Mouse (Mus musculus): ENCODE measurements around the gene Prlhr.

Gene Prlhr

DNA sequence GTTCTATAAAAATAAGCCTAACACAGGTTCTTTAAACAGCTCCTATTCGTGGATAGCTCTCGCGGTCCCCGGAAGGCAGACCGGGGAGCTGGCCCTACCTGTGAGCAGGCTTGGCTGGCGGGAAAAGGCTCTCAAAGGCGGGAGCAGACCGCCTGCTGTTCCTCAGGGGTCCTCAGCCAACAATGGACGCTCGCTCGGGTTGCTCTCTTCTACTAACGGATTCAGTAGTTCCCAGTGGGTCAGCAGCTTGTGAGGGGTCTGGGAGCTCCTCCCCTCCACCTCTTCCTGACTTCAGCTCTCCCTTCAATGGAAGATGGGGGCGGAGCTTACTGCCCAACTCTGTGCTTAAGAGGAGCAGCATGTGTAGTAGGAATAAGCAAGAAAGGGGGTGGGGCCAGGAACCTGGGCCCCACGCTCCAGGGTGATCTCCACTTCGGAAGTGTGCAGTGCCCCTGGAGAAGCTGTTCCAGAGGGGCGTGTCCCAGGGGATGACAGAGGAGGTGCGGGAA lies at the start of gene Prlhr:
Prlhr (minus strand) TSS at position 51 of the 509 bp plus-strand sequence.
- no peak for DNase-seq (ENCODE audit: low spot score)

DNA sequence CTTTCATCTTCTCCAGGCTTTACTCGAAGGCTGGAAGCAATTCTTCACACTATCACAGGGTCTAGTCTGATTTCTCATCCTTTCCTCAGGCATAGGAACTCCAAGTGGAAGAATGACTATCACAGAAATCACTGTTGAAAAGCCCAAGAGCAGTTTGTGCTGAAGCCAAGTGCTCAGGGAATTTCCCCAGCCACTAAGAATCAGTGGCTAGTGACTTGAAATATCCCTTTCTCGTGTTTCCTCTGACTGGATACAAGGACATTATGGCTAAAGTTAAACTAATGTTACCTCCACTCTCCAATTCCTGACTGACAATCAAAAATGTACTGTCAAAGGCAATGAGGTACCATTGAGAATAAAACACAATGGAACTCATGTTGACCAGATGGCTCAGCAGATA lies 47.0 kb upstream of the Prlhr start:
- DNase-seq (ENCODE audit: low spot score): no peak

DNA sequence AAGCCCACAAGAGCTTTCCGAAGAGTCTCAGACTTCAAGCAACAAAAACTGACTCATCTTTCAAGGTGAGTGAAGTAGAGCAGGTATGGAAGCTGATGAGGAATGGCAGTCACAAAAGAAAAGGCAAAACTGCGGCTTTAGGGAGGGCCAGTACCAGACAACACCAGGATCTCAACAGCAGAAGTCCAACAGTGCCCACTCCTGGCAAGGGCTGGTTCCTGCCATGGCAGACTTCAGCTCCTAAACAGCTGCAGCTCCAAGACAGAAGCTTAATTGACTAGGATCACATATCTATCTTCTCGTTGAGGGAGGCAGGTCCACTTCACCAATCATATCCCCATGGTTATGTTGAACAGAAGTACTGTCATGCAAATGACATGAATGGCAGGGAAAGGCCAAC lies 45.3 kb upstream of the Prlhr start:
- no peak for DNase-seq (ENCODE audit: low spot score)

DNA sequence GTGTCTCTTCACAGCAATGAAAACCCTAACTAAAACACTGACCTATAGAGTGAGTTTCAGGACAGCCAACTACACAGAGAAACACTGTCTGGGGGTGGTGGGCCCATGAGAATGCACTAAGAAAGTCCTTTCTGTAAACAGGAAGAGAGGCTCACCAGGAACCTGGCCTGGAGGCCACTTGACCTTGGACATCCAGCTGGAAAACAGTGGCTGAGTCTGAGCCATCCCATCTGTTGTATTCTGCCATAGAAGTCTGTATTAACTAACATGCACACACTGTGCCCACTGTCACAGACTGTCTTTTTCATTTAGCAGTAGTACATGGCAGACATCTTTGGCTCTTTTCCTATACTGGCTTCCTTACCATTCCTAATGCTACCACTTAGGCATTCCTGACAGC lies 32.1 kb upstream of the Prlhr start:
- DNase-seq (ENCODE audit: low spot score): no peak

DNA sequence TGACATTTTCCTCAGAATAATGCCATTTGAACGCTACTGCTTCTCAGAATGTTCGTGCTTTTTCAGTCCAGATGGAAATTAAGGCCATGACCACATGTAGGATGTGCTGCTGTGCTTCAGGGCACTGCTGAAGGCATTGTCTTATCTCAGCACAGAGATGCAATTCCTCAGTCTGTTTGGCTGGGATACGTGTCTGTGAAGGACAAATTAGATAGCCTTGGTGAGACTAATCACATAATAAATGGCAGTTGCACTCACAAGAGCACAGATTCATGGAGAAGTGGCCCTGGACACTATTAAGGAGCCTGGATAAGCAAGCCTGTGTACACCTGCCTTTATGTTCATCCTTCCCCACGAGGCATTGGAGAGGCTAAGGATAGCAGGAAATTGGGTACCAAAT lies 29.1 kb upstream of the Prlhr start:
- no peak for DNase-seq (ENCODE audit: low spot score)

DNA sequence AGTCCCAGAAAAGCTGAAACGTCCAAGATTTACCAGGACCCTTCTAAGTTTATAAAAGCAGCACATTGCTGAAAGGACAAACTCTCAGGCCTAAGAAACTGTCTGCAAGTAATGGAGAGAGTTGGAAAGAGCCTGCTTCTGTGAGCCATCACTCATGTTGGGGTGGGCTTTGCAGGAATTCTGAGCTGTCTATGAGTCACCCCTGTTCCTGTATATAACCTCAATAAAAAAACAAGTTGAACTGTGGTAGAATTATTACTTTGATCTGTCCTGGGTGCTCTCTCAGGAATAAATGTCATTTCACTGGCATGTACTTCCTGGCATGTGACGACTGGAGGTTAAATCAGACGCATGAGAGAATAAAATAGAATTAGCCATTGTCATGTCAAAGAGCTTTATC lies 27.7 kb upstream of the Prlhr start:
- no peak for DNase-seq (ENCODE audit: low spot score)

DNA sequence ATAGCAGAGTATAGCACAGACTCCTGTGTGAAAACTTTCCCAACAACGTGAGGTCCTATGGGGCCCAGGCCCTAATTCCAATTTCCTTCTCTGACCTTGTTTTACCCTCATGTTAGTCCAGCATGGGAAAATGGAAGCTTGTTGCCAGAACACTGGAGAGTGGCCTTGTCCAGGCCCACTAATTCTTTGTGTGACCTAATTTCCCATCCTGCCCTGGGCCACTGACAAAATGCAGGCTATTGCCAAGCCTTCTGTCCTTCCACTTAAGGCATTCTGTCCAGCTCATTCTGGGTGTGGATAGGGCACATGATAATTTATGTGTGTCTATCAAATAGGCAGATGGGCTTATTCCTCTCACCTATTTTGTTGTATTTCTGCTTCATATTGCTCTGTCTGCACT lies 21.5 kb upstream of the Prlhr start:
- no peak for DNase-seq (ENCODE audit: low spot score)

DNA sequence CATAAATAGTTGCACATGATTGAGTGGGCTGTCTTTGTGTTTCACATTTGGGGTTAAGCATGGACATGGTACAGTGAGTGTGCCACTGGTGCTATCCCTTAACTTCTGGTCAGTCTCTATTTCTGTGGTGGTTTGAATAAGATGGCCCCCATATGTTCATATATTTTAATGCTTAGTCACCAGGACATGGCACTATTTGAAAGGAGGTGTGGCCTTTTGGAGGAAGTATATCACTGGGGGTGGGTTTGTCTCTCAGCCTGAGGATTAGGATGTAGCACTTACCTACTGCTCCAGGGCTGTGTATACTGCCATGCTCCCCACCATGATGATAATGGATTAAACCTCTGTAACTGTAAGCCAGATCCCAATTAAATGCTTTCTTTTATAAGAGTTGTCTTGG lies 17.2 kb upstream of the Prlhr start:
- no peak for DNase-seq (ENCODE audit: low spot score)

DNA sequence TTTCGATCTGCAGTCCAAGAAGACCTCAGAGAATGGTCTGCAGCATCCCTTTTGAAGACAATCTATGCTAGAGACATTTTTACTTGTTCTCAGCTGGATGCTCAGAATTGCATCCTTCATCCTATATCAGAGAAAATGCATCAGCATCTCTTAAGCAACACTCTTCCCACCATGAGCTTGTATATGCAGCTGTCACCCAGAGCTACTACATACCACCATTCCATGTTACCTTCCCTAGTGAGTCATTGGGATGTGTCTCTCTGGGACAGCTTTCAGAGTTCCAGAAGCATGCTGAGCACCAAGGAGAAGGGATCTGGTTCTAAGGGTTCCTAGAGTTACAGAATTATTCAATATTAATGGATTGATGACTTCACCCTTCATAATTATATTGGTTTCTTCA lies 10.8 kb upstream of the Prlhr start:
- no peak for DNase-seq (ENCODE audit: low spot score)

DNA sequence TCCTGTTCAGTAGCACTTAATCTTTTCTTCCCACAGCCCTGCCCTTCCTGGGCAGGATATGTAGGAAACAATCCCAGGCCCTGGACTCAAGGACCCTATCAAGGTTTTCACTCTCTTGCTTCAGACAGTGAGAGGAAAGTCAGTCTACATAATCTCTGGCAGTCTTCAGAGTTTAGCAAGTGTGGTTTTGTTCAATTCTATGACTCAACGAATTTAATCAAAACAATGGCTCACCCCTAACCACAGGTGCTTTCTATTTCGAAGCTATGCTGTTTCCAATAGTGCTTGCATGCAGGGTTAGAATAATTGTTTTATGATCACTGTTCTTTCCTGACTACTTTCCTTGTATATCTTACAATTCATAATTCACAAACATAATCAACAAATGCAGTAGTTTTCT lies 9.7 kb upstream of the Prlhr start:
- DNase-seq (ENCODE audit: low spot score): no peak

DNA sequence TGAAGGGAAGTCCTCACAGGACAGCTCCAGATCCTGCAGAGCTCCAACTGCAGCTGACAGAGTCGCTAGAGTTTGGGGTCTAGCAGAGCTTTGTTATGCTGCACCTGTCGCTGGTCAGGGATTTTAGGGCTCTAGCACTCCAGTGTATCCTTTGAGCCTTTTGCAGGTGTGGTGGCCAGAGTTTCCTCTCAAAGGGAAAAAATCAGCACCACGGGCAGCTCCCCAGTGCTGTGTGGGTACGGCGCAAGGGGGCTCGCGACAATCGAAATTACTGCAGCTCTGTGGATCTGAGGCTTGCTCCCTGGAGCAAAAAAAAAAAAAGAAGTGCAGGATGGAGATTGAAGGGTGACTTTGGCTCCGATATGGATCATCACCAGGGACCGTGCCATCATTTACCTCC lies 742 bp upstream of the Prlhr start:
- DNase-seq (ENCODE audit: low spot score): peak; percentile 44

DNA sequence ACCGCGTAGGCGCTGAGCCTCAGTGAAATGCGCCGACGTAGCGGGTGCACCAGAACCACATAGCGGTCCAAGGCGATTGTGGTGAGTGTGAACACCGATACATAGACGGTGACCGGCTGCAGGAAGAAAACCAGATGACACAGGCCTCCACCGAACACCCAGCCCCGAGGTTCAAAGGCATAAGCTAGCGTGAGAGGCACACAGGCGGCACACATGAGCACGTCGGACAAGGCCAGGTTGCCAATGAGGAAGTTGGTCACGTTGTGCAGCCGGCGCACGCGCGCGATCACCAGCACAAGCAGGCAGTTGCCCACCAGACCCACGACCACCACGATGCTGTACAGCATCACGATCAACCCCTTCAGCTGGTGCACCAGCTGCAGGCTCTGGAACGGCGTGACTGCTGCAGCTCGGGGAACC lies 506 bp downstream of the Prlhr start:
- no peak for DNase-seq (ENCODE audit: low spot score)

DNA sequence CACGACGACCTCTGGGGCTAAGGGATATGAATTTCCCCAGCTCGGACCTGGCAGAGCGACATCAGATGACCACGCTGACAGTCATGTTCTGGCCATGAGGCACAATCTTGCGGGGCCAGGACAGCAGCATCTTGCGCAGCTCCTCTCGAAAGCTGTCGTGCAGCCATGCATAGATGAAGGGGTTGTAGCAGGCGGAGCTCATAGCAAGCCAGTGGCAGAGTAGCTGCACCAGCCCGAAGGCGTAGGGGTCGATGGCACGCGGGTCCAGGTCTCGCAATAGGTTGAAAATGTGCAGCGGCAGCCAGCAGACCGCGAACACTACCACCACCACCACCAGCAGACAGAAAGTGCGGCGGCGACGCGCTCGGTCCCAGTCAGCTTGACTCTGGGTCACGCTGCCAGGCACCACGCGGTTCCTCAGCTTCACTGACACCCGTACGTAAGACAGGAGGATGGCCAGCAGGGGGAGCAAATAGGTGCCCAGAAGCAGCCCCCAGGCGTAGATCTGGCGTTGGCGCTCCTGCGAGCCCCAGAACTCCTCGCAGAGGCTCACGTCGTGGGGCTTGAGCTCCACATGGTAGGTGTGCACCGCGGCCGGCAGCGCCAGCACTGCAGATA lies 1.0 kb downstream of the Prlhr start:
- peak; percentile 29 for DNase-seq (ENCODE audit: low spot score)

DNA sequence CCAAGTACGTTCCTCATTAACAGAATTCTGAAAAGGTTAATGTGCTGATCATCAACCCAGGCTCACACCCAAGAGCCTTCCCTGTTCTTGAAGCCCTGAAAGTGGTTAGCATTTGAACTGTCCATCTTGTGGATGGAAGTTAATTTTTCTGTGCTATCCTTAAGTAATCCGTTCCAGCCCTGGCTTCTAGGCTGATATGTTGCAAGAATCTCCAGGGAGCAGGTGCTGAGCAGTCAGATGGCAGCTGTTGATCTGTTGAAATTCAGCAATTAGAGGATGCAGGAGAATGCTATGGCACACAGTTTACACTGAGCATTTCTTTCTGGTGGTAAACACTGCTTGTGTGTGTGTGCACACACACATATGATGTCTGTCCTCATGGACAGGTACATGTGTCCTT lies 2.4 kb downstream of the Prlhr start:
- DNase-seq (ENCODE audit: low spot score): no peak

DNA sequence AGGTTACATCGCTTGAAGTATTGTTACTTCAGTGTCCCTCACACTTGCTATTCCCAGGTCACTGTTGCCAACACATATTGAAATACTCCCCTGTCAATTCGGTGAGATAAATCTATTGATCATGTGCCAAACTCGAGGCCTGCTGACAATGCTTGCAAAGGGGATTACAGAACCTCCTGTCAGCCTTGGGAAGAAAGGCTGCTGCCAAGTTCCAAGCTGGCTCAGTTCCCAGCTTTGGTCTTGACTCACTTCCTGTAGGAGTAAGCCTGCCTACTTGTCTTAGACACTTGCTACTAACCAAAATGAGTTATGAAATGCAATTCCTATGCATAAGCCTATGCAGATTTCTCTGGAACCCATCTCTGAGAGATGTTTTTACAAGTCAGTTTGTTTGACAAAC lies 4.2 kb downstream of the Prlhr start:
- DNase-seq (ENCODE audit: low spot score): peak; percentile 44

DNA sequence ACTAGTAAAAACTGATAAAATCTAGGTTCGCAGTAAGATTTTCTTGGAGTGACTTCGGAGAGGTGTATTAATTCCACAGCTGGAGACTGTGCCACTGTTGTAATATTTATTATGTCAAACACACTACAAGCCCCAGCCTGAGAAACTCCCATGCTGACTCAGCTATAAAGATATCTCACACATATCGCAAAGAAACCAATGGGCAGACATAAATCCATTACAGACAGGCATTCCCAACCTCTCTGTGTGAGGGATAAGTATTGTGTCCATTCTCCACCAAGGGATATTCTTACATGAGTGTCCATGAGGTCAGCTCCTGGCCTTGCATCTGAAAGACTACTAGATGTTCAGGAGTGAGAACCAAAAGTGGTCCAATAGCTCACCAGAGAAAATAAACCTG lies 4.7 kb downstream of the Prlhr start:
- DNase-seq (ENCODE audit: low spot score): no peak

DNA sequence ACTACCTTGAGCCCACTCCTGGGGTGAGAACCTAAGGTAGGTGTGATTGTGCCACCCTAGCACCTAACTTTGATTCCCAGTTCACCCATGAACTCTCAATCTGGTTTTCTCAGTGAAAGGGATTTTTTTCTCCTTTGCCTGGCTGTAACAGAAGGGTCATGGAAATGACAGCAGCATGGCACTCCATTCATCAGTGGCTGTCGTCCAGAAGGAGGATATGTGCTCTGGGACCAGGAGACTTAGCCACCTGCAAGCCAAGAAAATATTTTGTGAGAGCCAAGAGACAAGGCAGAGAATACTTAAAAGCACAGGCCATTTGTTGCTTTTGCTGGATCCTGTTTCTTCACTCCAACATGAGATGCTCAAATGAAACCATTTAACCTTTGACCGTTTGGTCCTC lies 6.6 kb downstream of the Prlhr start:
- no peak for DNase-seq (ENCODE audit: low spot score)

DNA sequence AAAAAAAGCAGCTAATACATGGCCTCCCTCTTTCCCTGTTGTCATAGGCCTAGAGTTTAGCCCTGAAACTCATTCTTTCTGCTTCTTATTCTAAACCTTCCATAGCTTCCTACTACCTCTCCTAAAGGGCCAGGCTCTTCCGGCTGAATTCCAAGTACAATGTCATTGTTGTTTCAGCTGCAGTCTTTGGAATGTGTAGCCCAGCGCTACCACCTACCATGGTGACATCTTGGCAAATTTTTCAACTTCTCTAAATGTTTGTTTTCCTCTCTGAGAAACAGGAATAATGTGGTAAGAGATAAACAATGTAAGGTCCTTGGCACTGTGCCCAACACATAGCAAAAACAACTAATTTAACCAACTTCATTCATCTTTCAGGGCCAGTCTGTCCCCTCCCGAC lies 8.4 kb downstream of the Prlhr start:
- no peak for DNase-seq (ENCODE audit: low spot score)

DNA sequence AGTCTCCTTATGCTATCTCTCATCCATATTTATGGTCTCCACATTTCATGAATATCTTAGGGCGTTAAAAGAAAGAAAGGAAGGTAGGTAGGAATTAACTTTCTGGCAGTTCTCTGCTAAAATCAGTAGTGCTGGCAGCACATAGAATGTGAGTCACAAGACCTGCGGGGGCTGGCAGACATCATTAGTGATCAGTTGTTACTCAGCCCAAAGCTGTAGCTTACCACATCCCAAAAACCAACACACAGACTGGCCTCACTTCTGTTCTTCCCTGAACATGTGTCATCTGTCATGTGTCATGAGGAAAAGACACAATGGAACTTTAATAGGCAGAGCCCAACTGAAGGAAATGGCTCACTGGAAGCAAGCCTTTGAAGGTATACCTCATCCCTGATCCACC lies 9.0 kb downstream of the Prlhr start:
- no peak for DNase-seq (ENCODE audit: low spot score)

DNA sequence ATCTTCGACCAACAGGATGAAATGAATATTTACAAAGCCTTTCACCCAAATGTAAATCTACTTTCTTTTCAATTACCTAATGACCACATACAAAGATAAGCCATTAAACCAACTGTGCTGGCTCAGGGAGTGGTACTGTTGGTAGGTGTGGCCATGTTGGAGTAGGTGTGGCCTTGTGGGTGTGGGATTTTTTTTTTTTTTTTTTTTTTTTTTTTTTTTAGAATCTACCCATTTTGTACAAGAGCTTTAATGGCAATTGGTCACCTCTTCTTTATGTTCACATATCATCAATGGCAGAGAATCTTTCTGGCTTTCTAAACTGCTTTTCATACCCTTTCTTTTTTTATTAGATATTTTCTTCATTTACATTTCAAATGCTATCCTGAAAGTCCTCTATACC lies 12.3 kb downstream of the Prlhr start:
- no peak for DNase-seq (ENCODE audit: low spot score)

DNA sequence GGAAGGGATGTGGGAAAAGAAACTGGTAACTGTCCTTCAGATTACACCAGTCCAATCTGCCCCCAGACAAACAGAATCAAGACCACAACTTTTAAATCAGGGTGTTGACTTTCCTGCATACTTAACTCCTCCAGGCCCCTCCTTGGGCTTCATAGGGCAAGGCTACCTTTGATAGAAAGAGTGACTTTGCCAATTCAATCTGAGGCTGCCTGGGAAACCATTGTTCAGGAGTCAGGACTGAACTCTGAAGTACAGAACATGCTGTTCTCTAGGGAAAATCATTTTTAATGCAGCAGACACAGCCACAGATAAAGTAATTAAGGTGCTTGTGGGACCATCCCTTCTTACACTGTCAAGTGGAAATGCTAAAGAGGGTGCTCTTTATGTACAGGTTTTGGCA lies 27.6 kb downstream of the Prlhr start:
- no peak for DNase-seq (ENCODE audit: low spot score)

DNA sequence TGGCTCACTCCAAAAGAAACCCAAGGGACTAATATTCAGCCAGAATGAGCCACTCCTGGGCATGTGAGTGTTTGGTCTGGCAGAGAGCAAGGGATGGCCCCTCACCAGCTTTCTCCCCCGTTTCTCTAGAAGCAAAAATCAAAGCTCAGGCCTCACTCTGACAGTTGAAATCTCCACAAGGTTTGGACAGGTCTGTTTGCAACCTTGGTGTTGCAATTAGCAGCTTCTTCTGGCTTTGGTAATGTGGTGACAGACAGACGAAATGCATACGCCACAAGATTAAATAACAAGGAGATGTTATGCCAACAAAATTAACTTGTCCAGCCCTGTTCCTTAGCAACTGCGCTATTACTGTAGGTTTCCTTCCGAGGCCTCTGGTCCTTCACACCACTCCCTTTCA lies 28.0 kb downstream of the Prlhr start:
- no peak for DNase-seq (ENCODE audit: low spot score)

DNA sequence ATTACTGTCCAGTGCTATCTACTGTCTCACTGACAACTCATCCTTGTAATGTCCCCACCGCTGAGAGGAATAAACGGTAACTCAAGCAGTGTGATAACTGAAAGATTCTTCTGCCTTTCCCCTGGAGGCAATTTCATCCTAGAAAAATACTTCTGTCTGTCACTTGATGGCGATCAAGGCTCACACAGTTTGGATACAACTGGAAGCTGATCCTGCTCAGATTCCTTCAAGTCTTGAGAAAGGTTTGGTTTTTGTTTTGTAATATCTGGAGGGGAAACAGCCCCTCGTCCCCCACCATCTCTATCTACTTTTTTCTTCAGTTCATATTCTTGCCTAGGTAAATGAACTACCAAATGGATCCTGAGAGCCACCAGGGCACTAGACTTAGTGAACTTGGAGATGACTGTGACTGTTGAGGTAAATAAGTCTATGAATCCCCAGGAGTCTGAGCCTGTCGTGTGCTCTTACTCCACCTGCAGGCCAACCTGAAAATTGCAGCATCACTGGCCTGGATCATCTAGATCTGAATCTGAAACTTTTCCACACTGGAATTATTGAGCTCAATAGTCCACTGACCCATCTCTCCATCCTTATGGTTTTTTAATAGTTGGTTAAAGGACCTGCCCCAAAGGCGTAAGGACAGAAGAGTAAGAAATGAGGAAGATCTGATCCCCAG lies 30.4 kb downstream of the Prlhr start:
- no peak for DNase-seq (ENCODE audit: low spot score)

Data from testis, postnatal 14 days (tissue).